Mouse (Mus musculus) left cerebral cortex, adult 9 months (tissue): ENCODE measurements around the gene Ttll2.
A peak's percentile ranks its signal among the peaks of the same experiment; 100 is the strongest.
"Not testable (repeated sequence)": the region's sequence is repeated elsewhere in the genome, so short reads cannot be mapped to it uniquely, and the experiment has no call there.

ENCODE experiments used
- DNase-seq, 2 experiments: peaks; one replicate each; pipeline ENCODE4 v3.0.0; 2022; ENCODE audit warnings: low spot score in 2 of 2

Gene Ttll2

DNA sequence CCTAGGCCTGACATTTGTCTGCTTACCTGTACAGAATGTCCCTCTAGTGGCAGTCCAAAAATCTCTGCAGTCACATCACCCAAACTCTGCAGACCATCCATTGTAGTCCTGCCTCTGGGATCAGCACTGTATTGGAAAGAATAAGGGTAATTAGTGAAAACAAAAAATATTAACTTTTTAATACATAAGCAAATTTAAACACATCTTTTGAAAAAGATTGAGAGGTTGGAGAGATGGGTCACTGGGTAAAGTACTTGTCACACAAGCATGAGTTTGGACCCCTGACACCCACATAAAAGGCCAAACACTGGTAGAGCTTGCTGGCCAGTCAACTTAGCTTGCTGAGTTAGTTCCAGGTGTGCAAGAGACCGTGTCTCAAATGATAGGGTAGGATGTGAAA, at the start of gene Ttll2:
Ttll2 (minus strand) TSS at position 101 of the 400 bp plus-strand sequence.
- DNase-seq = not testable (repeated sequence)

DNA sequence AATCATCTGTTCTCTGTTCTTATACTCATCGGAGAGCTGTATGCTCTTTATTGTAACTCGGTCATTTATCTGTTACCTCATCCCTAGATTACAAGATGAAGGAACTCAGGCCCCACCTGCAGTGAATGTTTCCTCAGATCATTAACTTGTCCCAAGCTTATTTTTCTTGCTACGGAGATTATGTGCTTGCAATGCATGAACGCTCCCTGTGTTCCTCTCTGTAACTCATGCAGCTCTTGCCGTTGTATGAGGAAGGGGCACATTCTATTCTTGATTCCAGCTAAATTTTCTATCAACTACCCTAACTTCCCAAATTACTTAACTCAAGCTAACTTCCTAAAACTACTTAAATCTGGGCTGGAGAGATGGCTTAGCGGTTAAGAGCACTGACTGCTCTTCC, 47.3 kb upstream of the Ttll2 start:
- DNase-seq = not testable (repeated sequence)

DNA sequence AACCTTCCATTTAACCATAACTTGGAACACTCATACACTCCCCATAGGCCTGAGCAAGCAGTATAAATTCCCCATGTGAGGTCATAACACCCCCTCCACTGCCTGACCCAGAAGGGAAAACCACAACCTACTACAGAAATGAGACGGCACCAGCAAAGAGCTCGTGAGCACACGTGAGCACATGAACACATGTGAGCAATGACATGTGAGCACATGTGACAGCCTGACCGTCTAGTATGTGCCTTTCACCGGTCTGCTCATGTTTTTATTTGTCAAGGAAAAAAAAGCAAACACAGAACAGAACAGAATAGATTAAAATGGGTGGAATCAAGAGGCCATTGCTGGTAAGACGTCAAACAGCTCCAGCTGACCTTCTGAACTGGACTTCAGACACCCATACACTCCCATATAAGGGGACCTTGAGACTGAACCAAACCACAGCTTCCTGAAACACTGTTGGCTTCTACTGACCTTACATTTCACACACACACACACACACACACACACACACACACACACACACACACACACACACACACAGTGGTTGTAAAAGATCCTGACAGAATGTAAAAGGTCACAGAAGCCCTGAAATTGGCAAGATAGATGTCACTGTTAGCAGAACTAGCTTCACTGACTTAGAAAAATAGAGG, 45.8 kb upstream of the Ttll2 start:
- not testable (repeated sequence) for DNase-seq

DNA sequence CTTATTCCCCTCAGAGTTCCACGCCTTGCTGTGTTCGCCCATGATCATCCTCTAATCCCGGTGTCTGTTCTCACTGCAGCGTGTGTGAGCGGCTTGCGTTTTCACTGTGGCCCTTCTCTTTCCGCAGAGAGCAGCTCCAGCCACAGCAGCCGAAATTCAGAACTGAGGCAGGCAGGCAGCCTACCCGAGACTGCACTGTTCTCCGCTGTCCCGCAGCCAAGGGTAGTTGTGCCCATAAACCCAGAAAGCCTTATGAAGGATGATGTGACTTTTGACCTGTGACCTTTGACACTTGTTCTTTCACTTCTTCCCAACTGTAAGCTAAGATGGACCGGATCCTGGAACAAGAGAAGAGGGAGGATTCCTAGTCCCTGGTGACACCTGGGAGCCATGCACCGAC, 44.6 kb upstream of the Ttll2 start:
- DNase-seq = not testable (repeated sequence)

DNA sequence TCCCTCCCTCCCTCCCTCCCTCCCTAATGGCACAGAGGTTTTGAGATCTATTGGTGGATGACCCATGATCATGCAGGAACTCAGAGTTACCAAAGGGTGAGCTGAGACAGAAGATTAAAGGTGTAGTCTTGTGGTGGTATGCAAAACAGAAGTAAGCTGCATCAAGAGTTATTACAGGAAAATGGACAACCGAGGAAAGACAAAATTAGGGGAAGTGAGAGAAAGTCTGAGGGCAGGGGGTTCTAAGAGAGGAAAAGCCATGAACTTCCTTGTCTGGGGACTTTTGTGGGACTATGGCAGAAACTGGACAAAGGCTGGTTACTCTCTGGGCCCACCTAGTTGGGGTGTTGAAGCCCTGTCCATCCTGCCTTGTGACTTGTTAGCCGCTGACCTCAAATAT, 43.8 kb upstream of the Ttll2 start:
- DNase-seq = not testable (repeated sequence)

DNA sequence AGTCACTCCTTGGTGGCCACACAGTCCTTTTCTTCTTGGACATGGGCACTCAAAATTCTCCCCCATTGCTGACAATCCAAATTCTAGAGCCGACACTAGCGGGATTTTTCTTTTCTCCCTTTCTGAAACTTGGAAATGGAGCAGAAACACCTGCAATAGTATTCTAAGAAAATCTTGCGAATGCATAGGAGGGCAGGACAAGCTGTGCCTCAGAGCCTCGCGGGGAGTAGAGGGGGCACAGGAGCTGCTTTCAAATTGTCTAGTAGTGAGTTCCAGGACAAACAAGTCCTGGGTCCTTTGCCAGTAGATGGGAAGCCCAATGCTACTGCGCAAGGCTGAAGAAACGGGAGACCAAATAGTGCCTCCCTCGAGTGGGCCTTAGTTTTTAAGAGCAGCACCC, 43.2 kb upstream of the Ttll2 start:
- not testable (repeated sequence) for DNase-seq

DNA sequence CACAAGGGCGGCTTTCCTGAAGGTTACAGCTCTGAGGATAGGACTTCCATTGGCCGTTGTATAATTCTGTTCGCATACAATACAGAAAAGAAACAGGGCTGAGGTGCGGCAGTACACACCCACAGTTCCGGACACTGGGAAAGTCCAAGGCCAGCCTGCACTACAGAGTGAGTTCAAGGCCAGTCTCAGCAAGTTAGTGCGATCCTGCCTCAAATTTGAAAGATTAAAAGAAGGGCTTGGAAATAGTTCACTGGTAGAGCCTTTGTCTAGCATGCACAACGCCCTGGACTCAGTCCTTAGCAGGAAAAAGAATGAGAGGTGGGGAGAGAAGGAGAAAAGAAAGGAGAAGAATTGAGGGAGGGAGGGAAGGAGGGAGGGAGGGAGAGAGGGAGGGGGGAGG, 42.6 kb upstream of the Ttll2 start:
- DNase-seq = not testable (repeated sequence)

DNA sequence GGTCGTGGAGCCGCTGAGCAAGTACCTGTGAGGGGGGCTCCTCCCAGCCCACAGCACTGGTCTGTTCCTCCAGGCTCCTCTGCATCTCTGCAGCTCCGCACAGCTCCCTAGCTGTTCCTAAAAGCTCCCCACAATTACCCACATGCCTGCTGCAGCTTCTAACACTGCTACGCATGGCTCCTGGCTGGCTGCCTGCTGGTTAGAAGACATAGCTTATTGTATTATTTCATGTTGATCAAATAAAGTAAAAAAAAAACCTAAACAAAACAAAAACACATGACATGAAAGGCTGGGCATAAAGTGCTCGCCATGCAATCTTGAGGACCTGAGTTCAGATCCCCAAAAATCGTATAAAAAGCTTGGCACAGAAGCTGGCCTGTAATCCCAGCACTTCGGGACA, 37.4 kb upstream of the Ttll2 start:
- DNase-seq = not testable (repeated sequence)

DNA sequence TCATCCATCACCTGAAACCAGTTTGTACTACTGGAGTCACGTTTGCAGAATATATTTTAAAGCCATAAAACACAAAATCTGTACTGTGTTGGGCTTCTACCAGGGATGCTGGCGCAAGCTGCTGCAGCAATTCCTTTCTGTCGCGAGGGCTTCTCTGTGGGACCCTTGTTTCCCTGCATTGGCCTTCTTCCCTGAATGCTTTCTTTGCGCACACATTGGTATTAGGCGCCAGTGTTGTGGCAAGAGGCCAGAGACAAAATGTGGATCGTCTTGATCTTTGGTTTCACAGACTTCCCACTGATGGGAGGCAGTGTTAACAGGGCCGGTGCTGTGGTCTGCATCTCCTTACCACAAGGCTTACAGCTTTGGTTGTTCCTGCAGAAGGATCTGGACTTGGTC, 36.5 kb upstream of the Ttll2 start:
- DNase-seq = not testable (repeated sequence)

DNA sequence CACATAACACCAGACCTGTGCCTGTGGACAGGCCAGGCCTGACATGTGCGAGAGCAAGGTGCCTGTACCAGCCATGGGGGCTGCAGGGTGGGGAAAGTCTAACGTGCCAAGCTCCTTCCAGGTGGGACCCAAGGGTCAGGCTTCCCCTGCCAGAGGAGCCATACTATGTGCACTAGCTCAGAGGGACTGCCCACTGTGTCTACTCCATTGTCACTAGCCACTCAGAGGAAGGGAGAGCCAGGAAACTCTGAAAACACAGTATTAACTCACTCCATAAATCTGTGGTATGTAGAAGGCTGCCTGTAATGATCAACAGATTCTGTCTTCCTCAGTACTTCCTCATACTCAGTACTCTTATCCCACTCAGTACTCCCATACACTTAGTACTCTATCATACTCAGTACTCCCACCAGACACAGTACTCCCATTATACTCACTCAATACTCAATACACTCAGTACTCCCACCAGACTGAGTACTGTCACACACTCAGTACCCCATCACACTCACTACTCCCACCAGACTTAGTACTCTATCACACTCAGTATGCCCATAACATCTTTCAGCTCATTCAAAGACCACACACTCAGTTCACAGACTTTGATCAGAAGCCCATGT, 36.0 kb upstream of the Ttll2 start:
- not testable (repeated sequence) for DNase-seq

DNA sequence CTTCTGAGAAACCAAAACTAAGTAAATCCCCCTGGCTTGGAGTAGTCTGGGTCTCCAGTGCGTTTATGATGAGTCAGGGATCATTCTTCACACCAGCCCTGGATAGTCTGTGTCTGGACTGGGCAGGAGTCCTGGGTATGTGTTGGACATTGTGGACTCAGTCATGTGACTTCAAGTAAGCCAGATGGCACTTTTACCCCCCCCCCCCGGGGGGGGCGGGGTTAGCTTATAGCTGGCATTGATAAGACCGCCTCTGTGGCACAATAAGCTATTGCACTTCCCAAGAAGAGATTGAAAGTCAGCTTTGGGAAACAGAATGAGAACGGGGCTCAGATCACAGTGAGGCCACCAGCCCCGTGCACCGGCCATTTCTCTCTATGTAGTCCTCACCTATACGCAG, 33.5 kb upstream of the Ttll2 start:
- DNase-seq = not testable (repeated sequence)

DNA sequence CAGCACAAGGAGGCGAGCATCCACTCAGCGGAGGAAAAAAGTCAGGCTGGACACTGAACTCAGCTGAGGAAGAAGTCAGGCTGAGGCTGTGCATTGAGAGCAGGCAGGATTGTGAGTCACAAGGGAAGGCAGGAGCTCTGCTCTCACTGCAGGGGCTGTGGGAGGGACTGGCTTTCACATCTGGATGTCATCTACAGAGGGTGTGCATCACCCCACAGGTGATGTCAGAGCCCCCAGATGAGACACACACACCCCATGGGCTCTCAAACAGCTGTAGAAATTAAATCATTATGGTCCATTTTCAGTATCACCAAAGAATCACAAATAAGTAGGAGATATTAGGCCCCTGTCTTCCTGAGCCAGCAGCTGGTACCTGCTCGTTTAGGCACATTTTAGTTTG, 32.9 kb upstream of the Ttll2 start, which contains the start of gene Unc93a2:
Unc93a2 (minus strand) TSS at position 101 of the 400 bp plus-strand sequence.
- DNase-seq = not testable (repeated sequence)

DNA sequence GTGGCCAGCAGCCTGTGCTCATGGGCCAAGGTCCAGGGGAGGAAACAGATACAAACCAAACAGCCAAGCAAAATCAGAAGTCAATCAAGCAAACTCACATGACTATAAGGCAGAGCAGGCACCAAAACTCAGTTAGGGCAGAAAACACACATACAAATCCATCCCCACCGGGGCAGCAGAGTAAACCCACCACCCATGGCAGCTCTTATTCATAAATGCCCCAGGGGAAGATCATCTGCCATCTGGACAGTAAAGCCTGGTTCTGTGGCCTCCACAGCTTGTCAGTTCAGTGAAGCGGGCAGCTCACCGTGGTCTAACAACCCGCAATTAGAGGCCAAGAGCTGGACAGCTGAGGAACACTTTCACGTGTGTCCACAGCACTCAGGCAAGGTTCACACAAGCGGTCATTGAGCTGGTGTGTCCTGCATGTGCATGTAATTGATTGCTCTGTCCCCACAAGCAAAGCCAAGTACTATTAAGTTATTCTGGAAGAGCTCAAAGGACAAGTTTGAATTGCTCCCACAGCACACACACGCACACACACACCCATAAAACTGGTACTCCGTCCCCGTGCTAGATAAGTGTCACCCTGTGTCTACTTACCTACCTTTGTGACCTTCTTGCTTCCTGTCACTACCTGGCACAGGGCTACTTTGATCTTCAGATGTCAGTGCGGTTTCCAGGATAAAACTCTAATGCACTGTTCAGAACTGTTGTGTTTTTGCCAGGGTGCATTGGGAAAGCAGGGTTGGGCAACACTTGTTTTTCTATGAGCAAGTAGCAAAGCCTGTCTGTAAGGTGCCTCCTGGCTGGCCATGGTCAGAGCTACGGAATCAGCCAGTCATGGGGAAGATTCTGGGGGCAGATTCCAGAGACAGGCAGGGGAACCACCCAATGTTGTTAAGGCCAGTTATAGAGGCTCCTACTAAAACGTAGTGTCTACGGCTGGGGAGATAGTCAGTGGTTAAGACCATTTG, 31.0 kb upstream of the Ttll2 start:
- DNase-seq = not testable (repeated sequence)

DNA sequence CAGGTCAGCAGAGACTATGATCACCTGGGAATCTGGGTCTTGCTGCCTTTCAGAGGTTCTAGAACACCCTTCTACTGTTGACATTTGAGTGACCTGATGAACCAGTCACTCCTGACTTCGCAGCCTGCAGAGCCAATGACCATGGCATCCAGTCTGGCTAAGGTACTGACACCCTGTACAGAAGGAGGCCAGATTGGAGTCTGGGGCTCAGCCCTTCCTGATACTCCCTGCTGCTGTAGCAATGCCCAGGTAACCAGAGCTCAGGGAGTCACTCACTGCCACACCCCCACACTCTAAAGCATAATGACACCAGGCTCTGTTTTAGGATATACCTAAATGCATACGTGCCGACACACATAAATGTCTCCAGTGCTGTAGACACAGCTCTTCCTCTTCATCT, 30.2 kb upstream of the Ttll2 start:
- DNase-seq = not testable (repeated sequence)

DNA sequence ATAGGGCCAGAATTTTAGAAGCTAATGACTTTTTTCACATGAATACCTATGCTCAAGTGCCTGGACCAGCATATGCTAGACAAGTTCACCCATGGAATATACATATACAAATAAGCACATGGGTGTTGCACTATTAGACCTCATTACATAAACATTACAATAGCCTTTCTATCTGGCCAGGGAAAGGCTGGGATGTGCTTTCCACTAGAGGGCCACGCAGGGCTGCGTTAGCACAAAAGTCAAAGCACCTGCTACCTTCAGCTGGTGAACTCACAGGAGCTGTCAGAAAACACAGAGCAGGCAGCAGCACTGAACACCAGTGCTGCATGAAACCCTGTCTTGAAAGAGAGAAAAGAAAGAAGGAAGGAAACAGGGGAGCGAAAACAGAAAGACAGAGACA, 25.4 kb upstream of the Ttll2 start:
- not testable (repeated sequence) for DNase-seq

DNA sequence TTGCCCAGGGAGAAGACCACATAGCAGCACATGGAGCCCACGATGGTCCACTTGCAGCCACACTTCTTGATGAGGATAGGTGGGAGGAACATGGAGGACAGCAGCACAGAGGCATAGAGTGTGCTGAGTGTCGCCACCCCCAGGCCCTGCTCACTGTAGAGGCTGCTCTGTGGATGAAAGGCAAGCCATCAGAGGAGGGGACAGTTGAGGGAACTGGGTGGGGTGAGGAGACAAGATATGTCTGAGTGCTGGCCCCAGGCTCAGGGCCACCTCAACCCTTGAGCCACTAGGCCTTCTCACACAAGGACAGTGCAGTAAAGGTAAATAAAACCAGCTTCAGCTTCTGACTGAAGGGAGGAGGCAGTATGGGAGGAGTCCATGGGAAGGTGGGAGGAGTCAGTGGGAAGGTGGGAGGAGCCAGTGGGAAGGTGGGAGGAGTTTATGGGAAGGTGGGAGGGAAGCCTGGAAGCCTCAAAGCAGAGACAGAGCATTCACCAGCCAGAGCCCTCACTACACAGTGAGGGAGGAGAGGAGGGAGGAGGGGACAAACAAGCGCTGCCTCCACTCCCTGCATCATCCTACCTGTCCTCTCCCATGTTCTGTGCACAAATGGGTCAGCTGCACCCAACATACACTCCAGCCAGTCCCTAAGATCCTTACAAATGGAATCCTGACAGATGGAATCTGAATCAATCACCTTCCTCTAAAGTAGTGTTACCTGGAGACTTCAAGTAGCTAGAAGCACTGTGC, 24.6 kb upstream of the Ttll2 start:
- DNase-seq = not testable (repeated sequence)

DNA sequence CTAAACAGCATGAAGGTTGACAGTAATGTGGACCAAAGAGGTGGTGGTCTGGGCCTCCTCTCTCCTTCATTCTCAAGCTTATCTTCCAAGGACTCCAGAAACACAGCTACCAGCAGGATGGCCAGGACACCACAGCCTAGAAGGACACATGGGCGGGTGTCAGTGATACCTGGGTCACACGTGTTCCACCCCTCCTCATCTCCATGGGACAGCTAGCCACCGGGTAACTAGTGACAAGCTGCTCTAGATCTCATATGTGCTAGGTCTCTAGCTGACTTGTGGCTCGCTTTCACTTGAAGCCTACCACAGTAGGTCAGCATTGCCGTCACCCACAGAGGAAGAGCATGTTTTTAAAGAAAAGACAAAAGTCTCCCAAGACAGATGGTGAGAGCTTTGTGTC, 19.4 kb upstream of the Ttll2 start, which contains the start of gene Gm49630:
Gm49630 (minus strand) TSS at position 101 of the 400 bp plus-strand sequence.
- not testable (repeated sequence) for DNase-seq

DNA sequence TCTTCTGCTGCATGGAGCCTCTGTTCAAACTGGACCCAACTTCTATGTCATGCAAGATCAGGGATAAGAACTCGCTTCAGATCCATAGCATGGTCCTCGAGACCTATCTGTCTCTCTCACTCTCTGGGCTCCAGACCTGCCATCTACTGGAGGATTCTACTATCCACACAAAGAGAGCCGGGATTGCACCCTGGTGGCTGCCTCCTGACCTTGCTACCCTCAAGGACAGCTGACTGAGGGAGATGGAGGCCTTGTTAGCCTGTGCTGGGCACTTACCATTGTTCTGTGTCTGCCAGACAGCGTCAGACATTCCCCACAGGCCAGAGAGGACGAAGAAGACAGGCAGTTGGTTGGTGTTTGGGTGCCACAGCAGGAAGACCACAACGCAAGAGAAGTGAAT, 16.9 kb upstream of the Ttll2 start:
- not testable (repeated sequence) for DNase-seq

DNA sequence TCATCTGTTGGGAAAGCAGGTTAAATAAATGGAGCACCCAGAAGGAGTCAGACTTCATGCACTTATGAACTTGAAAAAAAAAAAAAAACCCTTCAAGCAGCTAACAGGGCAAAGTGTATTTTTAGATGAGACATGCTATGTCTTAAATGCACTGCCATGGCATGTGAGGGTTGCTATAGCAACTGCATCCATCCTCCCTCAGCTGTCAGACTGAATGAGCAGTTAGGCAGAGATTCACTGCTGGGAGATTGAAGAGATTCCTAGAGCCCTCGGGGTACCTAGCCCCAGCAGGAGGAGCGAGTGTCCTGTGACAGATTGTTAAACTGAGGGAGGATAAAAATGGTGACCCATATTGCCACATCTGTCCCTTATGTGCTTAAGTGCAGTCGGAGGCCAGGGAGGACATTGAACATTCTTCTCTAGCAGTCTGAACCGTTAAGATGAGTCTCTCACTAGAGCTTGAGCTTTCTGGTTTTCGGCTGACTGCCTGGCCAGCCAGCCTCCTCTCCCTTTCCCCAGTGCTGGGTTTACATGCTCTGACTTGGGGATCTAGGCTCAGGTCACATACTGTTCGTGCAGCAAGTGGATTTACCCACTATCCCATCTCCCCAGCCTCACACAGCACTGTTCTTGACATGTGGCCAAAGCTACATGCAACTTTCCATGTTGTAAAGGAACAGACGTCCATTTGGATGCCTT, 14.3 kb upstream of the Ttll2 start:
- peak; percentile 21 to 42 for DNase-seq

DNA sequence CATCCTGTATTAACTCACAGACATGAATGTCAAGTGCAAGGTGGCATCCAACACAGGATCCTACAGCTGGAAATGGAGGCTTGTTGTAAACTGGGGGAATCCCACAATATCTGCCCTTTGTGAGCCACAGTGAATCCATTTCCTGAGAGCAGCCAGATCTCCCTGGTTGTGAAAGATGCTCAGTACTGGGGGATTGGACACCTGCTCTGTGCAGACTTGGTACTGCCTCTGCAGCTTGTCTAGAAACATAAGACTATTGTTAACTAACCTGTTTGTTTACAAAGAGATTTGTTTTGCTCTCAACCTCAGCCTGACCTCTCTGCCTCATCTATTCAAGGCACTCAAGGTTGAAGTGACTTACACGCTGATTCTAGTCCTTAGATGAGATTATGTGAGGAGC, 13.8 kb upstream of the Ttll2 start:
- not testable (repeated sequence) for DNase-seq

DNA sequence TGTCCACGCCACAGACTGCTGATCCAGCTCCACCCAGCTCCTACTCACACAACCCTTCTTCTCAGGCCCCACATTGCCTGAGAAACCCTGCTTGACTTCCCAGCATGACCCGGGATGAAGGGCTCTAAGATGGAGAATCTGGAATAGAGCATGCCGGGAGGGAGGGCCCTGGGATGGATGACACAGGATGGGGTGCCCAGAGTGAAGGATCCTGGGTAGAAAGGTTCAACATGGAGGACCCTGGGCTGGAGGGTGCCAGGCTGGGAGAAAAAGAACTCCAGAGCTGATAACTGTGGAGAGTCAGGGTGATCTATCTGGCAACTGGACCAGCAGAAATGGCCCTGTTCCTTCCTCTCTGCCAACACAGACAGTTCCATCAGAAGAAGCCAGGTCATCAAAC, 13.1 kb upstream of the Ttll2 start:
- DNase-seq = not testable (repeated sequence)
